Mouse (Mus musculus) central nervous system, embryonic 11.5 days (tissue): Measurements from ENCODE around the gene Mrps12. TPM values are rescaled to one million over a fixed set of nuclear protein-coding genes. Genes with fewer than 3 reads are reported as not detected.

Experiments used
- polyA plus RNA-seq: library from polyadenylated mRNA; depleted of rRNA; stranded (reverse); fragments of >200 nt; gene quantifications from 2 replicates; pipeline ENCODE4 v1.2.3, GENCODE M21; 2012; rRNA removed

The Mrps12 gene
- 66.2 and 163 TPM in 2 replicates for polyA plus RNA-seq

DNA sequence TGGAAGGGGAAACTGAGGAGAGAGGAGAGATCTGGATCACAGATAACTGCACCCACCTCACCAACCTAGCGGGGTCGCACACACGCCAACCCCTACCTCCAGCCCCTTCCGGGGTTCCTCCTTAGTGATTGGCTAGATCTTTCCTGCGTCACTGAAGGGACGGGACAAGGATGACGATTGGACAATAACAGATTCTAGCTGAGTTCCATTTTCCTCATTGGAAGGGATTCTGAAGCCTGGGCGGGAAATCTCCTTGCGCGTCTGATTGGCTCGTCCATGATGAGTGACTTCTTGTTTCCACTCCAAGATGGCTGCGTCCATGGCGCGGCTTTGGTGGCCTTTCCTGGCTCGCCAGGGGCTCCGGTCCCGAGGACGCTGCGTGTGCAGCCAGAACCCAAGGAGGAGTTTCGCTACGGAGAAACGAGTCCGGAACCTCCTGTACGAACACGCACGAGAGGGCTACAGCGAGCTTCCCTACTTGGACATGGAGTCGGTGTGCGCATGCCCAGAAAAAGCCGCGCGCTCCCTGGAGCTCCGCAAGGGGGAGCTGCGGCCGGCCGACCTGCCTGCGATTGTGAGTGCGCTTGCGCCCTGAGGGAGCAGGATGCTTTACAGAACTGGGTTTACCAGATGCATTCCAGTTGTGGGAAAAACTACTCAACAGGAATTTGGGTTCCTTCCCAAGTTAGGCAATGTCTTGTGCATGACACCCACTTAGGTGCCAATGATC, at the start of gene Mrps12, which contains the start of gene Sars2:
Gene Mrps12 (minus strand): TSS at position 112 of the 730 bp plus-strand sequence.
Gene Sars2 (plus strand): TSS at position 284 of the 730 bp plus-strand sequence.

GRCm38 (mm10) chr7:28788307-28789195, 46.9 kb upstream of the Mrps12 start, which contains the start of gene Rinl:
Gene Rinl, plus strand, starts transcription at chr7:28788969.

DNA sequence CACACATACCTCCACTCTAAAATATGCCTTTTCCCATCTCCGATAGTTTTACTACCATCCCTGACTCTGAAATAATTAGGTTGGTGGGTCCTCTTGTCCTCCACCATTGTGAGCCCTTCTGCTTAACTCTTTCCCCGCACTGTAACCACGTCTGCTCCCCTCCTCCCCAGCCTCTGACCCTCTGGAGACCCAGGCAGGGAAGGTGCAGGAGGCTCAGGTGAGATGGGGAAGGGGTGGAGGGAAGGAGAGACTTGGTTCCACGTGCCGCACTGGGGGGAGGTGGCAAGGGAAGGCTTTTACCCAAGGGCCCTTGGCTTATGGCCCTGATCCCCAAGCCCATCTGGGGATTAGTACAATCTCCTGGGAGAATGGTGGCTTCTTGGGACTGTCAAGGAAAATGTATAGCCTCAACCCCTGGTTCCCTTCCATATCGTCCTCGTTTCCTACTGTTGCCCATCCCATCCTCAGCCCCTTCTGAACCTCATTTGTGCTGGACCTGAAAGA, 25.9 kb upstream of the Mrps12 start, which contains the start of gene Nfkbib:
Gene Nfkbib (minus strand): TSS at position 51 of the 504 bp plus-strand sequence.

GRCm38 (mm10) chr7:28766173-28766879, 24.7 kb upstream of the Mrps12 start, which contains the start of gene Sirt2:
Gene Sirt2, plus strand, starts transcription at chr7:28766735.

GRCm38 (mm10) chr7:28756079-28756478, 14.5 kb upstream of the Mrps12 start, which contains the start of gene Ccer2:
Gene Ccer2, plus strand, starts transcription at chr7:28756174.

GRCm38 (mm10) chr7:28716590-28717281, 24.9 kb downstream of the Mrps12 start, which contains the start of gene Fbxo17:
Gene Fbxo17, plus strand, starts transcription at chr7:28716804.

GRCm38 (mm10) chr7:28692545-28693320, 48.9 kb downstream of the Mrps12 start, which contains the start of gene Fbxo27:
Gene Fbxo27, plus strand, starts transcription at chr7:28692849.

Other genes starting within 250 kb of the Mrps12 start
- gene Ifnl2, start 231.4 kb downstream of the Mrps12 start, polyA plus RNA-seq, result not detected in 2 replicates
- not detected in 2 replicates for gene Ifnl3, start 219.0 kb downstream of the Mrps12 start, polyA plus RNA-seq
- gene Sycn, start 200.9 kb downstream of the Mrps12 start, polyA plus RNA-seq, result not detected in 2 replicates
- gene Nccrp1, start 194.6 kb downstream of the Mrps12 start, polyA plus RNA-seq, result 0.07 TPM in 1 of 2 replicates, not detected in the other
- 47.4 and 72.3 TPM in 2 replicates for gene Samd4b, start 143.7 kb downstream of the Mrps12 start, polyA plus RNA-seq
- gene Pak4, start 143.6 kb downstream of the Mrps12 start, polyA plus RNA-seq, result 30.7 and 42.8 TPM in 2 replicates
- gene Acp7, start 110.5 kb downstream of the Mrps12 start, polyA plus RNA-seq, result 0.05 TPM in 1 of 2 replicates, not detected in the other
- gene Fbxo27, start 49.0 kb downstream of the Mrps12 start, polyA plus RNA-seq, result 5.5 and 12.1 TPM in 2 replicates
- gene Fbxo17, start 25.0 kb downstream of the Mrps12 start, polyA plus RNA-seq, result 5.6 and 10.4 TPM in 2 replicates
- 28.0 and 31.2 TPM in 2 replicates for gene Sars2, start 172 bp upstream of the Mrps12 start, polyA plus RNA-seq
- gene Ccer2, start 14.4 kb upstream of the Mrps12 start, polyA plus RNA-seq, result 1.3 and 1.7 TPM in 2 replicates
- gene Sirt2, start 24.9 kb upstream of the Mrps12 start, polyA plus RNA-seq, result 70.2 and 74.6 TPM in 2 replicates
- gene Nfkbib, start 25.7 kb upstream of the Mrps12 start, polyA plus RNA-seq, result 22.2 and 23.3 TPM in 2 replicates
- gene Rinl, start 47.1 kb upstream of the Mrps12 start, polyA plus RNA-seq, result 1.7 and 3.6 TPM in 2 replicates
- gene Hnrnpl, start 66.7 kb upstream of the Mrps12 start, polyA plus RNA-seq, result 662 and 695 TPM in 2 replicates
- 45.3 and 77.0 TPM in 2 replicates for gene Ech1, start 83.4 kb upstream of the Mrps12 start, polyA plus RNA-seq
- gene Lgals4, start 92.0 kb upstream of the Mrps12 start, polyA plus RNA-seq, result 5.7 and 5.8 TPM in 2 replicates
- 6.3 and 9.3 TPM in 2 replicates for gene Lgals7, start 122.0 kb upstream of the Mrps12 start, polyA plus RNA-seq
- 0.08 and 0.12 TPM in 2 replicates for gene Capn12, start 139.6 kb upstream of the Mrps12 start, polyA plus RNA-seq
- 152 and 193 TPM in 2 replicates for gene Actn4, start 220.5 kb upstream of the Mrps12 start, polyA plus RNA-seq
- gene Eif3k, start 240.0 kb upstream of the Mrps12 start, polyA plus RNA-seq, result 480 and 523 TPM in 2 replicates
- 8.5 and 12.6 TPM in 2 replicates for gene Map4k1, start 240.2 kb upstream of the Mrps12 start, polyA plus RNA-seq